Mouse (Mus musculus) midbrain, embryonic 10.5 days (tissue): ENCODE data around the gene Cks1b. TPM values are rescaled to one million over a fixed set of nuclear protein-coding genes. Genes with fewer than 3 reads are reported as not detected.

ENCODE experiments used
- DNase-seq: peaks from one replicate; pipeline ENCODE4 v3.0.0-alpha.2; 2017; ENCODE audit warnings: low spot score
- H3K27ac ChIP-seq: fragments of 300-500 bp; sonication (generic); replicated peaks from 2 replicates; pipeline ENCODE4 v1.5.1; 2016; ENCODE audit warnings: mild to moderate bottlenecking
- H3K27me3 ChIP-seq: fragments of 300-500 bp; sonication (generic); 2 replicates; pipeline ENCODE4 v1.6.1; 2016; ENCODE audit warnings: low read depth, mild to moderate bottlenecking; ENCODE audit not compliant: poor library complexity, severe bottlenecking
- H3K36me3 ChIP-seq: fragments of 300-500 bp; sonication (generic); 2 replicates; pipeline ENCODE4 v1.6.1; 2016; ENCODE audit warnings: mild to moderate bottlenecking, moderate library complexity
- H3K4me1 ChIP-seq: fragments of 300-500 bp; sonication (generic); 2 replicates; pipeline ENCODE4 v1.6.1; 2016
- H3K4me3 ChIP-seq: fragments of 300-500 bp; sonication (generic); 2 replicates; pipeline ENCODE4 v1.5.1; 2016; ENCODE audit warnings: mild to moderate bottlenecking, moderate library complexity
- H3K9me3 ChIP-seq: fragments of 300-500 bp; sonication (generic); replicated peaks from 2 replicates; pipeline ENCODE4 v1.6.1; 2016; ENCODE audit warnings: mild to moderate bottlenecking
- WGBS: fragments of 180-500 bp; shearing (Covaris S2); methylation state at CpG from one replicate; pipeline ENCODE4 v1.1.7; 2016; 5-methylcytosine and 5-hydroxymethylcytosine counted together
- polyA plus RNA-seq: library from polyadenylated mRNA; unstranded; fragments of >200 nt; fragmentation: Nextera tagmentation; extraction: Ambion mirVana; gene quantifications from 2 replicates; pipeline ENCODE4 v1.2.1, GENCODE M21; 2016

Gene Cks1b
- polyA plus RNA-seq, 1 experiment from 2014 or later: 645 TPM

DNA sequence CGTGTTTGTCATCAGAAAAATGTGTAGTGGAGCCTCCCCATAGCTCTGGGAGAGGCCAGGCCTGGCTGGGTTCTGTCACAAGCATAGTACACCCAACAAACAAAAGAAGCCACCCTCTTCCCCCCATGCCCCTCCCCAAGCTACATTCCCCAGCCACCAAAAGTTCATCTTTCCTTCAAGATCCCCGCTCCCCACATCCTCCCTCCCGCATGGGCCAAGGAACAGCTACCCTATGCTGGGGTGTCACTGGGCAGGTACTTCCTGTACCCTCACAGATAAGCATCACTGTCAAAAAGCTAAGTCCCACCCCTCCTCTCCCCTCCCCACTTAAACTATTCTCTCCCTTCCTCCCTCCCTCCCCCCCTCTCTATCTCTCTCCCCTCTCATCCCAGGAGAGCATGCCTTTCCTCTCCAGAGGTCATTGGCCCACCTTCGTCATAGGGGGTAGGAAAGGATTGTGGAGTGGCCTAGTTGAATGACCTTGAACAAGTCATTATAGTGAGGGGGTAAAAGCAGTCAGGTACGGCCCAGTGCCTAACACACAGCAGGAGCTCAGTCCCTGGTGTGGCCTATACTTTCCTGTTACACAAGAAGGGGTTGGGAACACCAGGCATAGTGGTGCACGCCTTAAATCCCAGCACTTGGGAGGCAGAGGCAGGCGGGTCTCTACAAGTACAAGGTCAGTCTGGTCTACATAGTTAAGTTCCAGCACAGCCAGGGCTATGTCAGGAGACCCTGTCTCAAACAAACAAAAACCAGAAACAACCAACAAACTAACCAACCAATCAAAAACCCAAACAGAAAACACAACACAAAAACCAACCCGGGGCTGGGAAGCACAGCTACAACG is 35.9 kb downstream of the Cks1b start:
- H3K9me3 ChIP-seq: no peaks in the 10 kb centered on the region
- H3K36me3 ChIP-seq: no peaks in the 10 kb centered on the region
- H3K4me1 ChIP-seq: peaks cover 52% of the 10 kb centered on the region
- H3K27me3 ChIP-seq: peaks cover 23% of the 10 kb centered on the region
- DNase-seq: no peak
- no peak overlapping the region for H3K27ac ChIP-seq
- 91% methylated on average over 9 of the region's 9 CpGs for WGBS
- no peak overlapping the region for H3K4me3 ChIP-seq

GRCm38 (mm10) chr3:89381233-89381632 is 37.0 kb downstream of the Cks1b start:
- peaks cover 14% of the 10 kb centered on the region for H3K27me3 ChIP-seq
- H3K4me3 ChIP-seq: no peak overlapping the region
- no peak overlapping the region for H3K27ac ChIP-seq
- H3K9me3 ChIP-seq: no peaks in the 10 kb centered on the region
- DNase-seq: no peak
- H3K36me3 ChIP-seq: no peaks in the 10 kb centered on the region
- H3K4me1 ChIP-seq: peaks cover 44% of the 10 kb centered on the region
- WGBS: 87% methylated on average over 11 of the region's 11 CpGs

DNA sequence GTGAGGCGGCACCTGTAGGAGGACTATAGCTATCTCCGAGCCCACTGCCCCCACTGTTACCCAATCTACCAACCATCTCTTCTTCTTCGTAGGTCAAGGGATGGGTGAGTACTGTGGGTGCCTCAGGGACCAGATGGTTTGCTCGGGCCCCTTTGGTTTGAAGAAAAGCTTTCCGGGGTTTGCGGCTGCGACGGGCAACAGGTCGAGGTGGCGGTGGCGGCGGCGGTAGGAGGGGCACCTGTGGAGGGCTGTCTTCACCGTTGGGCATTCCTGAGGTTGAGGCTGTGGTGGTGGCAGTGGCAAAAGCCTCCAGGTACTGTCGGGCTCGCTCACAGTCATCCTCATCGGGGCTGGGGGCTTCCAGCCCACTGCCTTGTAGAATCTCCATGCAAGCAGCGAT is 37.5 kb downstream of the Cks1b start:
- Histone ChIP-seq H3K9me3 (no peaks in the 10 kb centered on the region), H3K36me3 (no peaks in the 10 kb centered on the region), H3K4me1 (peaks cover 43% of the 10 kb centered on the region), H3K4me3 (no peak overlapping the region), H3K27me3 (peaks cover 9% of the 10 kb centered on the region), H3K27ac (no peak overlapping the region)
- WGBS: 94% methylated on average over 18 of the region's 18 CpGs
- no peak for DNase-seq

- 0 out of 2 replicates have a peak overlapping the region, but pooled peaks have one; percentile 0 for H3K27ac ChIP-seq
- no peaks in the 10 kb centered on the region for H3K9me3 ChIP-seq
- no peaks in the 10 kb centered on the region for H3K36me3 ChIP-seq
- no peak for DNase-seq
- no peak overlapping the region for H3K4me3 ChIP-seq
- peaks cover 39% of the 10 kb centered on the region for H3K4me1 ChIP-seq
- WGBS: 95% methylated on average over 14 of the region's 14 CpGs
- H3K27me3 ChIP-seq: peaks cover 5% of the 10 kb centered on the region
Measured at GRCm38 (mm10) chr3:89380291-89380690, 37.9 kb downstream of the Cks1b start.

- H3K9me3 ChIP-seq: no peaks in the 10 kb centered on the region
- no peaks in the 10 kb centered on the region for H3K27me3 ChIP-seq
- peak overlapping the region; percentile 93 for H3K27ac ChIP-seq
- no peak for DNase-seq
- WGBS: 90% methylated on average over 31 of the region's 31 CpGs
- no peaks in the 10 kb centered on the region for H3K36me3 ChIP-seq
- peaks cover 32% of the 10 kb centered on the region for H3K4me1 ChIP-seq
- peak overlapping the region; percentile 67; the same call in 1 of the 2 replicates for H3K4me3 ChIP-seq
Measured at GRCm38 (mm10) chr3:89379388-89380131, 38.6 kb downstream of the Cks1b start.

DNA sequence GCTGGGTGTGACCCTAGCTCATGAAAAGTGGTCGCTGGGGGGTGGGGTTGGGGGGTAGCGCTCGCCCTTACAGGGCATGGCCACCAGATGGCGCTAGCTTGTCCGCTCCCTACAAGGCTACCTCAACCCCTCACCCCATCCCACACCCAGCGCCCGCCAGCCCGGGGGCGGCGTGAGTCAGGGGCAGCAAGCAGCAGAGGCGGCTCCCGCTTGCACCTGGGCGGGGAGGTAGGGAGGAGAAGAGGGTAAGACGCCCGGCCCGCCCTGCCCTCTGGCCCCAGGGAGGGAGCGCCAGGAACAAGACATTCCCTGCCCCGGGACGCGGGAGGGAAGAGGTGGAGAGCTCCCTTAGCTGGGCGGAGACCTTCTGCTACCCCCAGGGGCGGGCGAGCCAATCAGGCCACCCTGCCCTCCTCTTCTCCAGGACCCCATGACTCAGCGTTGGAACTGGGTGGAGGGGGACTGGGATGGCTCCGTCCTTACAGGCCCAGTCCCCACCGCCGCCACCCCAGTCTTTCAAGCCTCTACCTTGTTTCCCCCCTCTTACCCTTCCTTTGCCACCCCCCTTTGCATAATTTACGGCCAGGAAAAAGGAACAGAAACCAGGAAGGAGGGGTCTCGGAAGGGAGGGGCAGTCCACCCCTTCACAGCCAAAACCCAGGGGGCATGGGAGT is 39.7 kb downstream of the Cks1b start:
- Histone ChIP-seq H3K27me3 (no peaks in the 10 kb centered on the region), H3K4me1 (peaks cover 25% of the 10 kb centered on the region), H3K36me3 (no peaks in the 10 kb centered on the region), H3K27ac (peak overlapping the region; percentile 93), H3K4me3 (peak overlapping the region; percentile 67), H3K9me3 (no peaks in the 10 kb centered on the region)
- WGBS: under 1% methylated on average over 29 of the region's 29 CpGs
- peak; percentile 91 for DNase-seq

DNA sequence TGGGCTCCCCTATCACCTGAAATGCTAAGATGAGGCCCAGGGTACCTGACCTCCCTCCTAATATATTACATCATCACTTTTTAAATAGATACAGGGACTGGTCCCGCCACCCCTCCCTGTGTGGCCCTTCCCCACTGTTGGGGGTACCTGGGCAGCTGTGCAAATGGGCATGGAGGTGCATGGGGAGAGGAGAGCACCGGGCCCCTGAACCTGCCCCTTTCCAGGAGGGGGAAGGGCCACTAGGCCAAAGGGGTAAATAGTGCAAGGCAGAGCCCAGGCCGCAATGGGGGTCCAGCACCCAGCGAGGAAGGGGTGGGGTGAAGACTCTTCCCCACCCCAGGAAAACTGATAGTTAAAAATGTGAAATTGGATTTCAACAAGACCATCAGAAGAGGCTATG is 40.4 kb downstream of the Cks1b start:
- Histone ChIP-seq H3K4me3 (peak overlapping the region; percentile 67), H3K27ac (peak overlapping the region; percentile 93), H3K9me3 (no peaks in the 10 kb centered on the region), H3K27me3 (no peaks in the 10 kb centered on the region), H3K4me1 (peaks cover 25% of the 10 kb centered on the region), H3K36me3 (no peaks in the 10 kb centered on the region)
- DNase-seq: no peak
- WGBS: 71% methylated on average over 4 of the region's 4 CpGs

GRCm38 (mm10) chr3:89373581-89374231 is 44.5 kb downstream of the Cks1b start:
- H3K27ac ChIP-seq: no peak overlapping the region
- no peaks in the 10 kb centered on the region for H3K27me3 ChIP-seq
- no peaks in the 10 kb centered on the region for H3K9me3 ChIP-seq
- no peaks in the 10 kb centered on the region for H3K36me3 ChIP-seq
- no peak for DNase-seq
- 38% methylated on average over 5 of the region's 5 CpGs for WGBS
- H3K4me1 ChIP-seq: peaks cover 11% of the 10 kb centered on the region
- no peak overlapping the region for H3K4me3 ChIP-seq

DNA sequence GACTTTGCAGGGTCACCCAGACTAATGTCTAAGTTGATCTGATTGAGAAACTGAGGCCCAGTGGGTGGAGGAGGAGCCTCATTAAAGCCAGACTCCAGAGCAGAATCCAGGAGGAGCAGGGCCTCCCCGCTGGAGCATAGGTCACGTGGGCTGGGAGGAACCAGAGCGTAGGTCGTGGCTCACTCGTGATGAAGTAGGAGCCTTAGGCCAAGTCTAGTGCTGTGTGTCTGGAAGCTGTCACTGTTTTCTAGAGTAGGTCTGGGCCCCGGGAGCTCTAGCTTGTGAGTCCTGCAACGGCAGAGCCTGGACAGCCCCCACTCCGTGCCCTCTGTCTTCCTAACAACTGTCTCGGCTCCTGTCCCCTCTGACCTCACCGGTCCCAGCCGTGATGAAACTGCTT is 50.8 kb downstream of the Cks1b start:
- Histone ChIP-seq H3K27ac (0 out of 2 replicates have a peak overlapping the region, but pooled peaks have one; percentile 6), H3K4me1 (peaks cover 19% of the 10 kb centered on the region), H3K36me3 (no peaks in the 10 kb centered on the region), H3K9me3 (no peaks in the 10 kb centered on the region), H3K4me3 (no peak overlapping the region), H3K27me3 (peaks cover 10% of the 10 kb centered on the region; the same call in 1 of the 2 replicates)
- no peak for DNase-seq
- 73% methylated on average over 11 of the region's 11 CpGs for WGBS

- H3K27me3 ChIP-seq: peaks cover 10% of the 10 kb centered on the region; the same call in 1 of the 2 replicates
- WGBS: 75% methylated on average over 20 of the region's 20 CpGs
- H3K36me3 ChIP-seq: no peaks in the 10 kb centered on the region
- no peaks in the 10 kb centered on the region for H3K9me3 ChIP-seq
- peaks cover 19% of the 10 kb centered on the region for H3K4me1 ChIP-seq
- H3K27ac ChIP-seq: 0 out of 2 replicates have a peak overlapping the region, but pooled peaks have one; percentile 14
- no peak for DNase-seq
- H3K4me3 ChIP-seq: no peak overlapping the region
Measured at GRCm38 (mm10) chr3:89365486-89366414, 52.4 kb downstream of the Cks1b start.
